Mouse (Mus musculus) testis, adult 2 months (tissue): Measurements from ENCODE around the gene Icosl.

Source experiments
- CTCF ChIP-seq: fragments of 200-500 bp; IDR thresholded peaks from 2 replicates; pipeline ENCODE4 v1.5.1; 2012; ENCODE audit warnings: low read depth, mild to moderate bottlenecking, inconsistent platforms, low read length, moderate library complexity; ENCODE audit not compliant: control insufficient read depth, insufficient read depth, insufficient replicate concordance
- POLR2A ChIP-seq: fragments of 200-500 bp; IDR thresholded peaks from 2 replicates; pipeline ENCODE4 v1.6.1; 2012; ENCODE audit warnings: low read depth, mild to moderate bottlenecking, inconsistent platforms, low read length, moderate library complexity; ENCODE audit not compliant: control insufficient read depth

- TF ChIP-seq CTCF = no peak
- TF ChIP-seq POLR2A = no peak
Measured at GRCm38 (mm10) chr10:78100989-78101780, 32.1 kb downstream of the Icosl start.
